8 mouse cellular contexts compared by ENCODE assay signal in the genomic region with DNA sequence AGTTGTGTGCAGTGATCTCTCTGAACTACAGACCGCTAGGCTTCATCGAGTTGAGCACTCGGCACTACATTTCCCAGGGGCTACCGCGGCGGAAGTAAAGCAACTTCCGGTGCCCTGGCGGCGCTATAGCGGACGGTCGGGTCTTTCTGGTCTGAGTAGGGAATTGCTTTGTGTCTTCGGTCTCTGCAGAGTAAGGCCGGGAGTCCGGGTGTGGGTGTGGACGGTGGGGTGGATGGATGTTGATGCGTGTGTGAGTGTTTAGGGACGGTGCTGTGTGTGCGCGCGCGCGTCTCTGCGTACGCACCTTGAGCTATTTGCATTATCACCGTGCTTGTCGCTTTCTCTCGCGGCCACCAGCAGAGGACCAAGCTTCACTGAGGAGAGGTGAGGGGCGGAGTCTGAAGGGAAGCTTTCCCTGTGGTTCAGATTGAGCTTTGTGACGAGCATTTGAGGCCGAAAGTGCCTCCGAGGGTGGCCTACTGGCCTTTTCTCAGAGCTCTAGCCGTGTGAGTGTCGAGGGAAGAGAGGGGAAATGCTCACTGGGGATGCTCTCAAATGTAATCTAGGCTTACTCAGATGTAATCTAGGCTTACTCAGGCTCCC. TPM values are rescaled to one million over a fixed set of nuclear protein-coding genes. Genes with fewer than 3 reads are reported as not detected.
A peak's percentile ranks its signal among the peaks of the same experiment; 100 is the strongest.
DNase-seq lines count a peak whose midpoint lies in the region; ATAC-seq and TF ChIP-seq lines count a peak whose summit lies in the region.

Zfp60 (plus strand) TSS at position 109 of the 603 bp plus-strand sequence.

- no peaks in the 10 kb centered on the region for H3K27me3 ChIP-seq in CH12.LX (replicated peaks)
- no peaks in the 10 kb centered on the region for H3K27me3 ChIP-seq in forebrain, embryonic 11.5 days (ENCODE audit: control insufficient read depth, insufficient read depth, low read length)
- no peaks in the 10 kb centered on the region for H3K27me3 ChIP-seq in heart, embryonic 16.5 days (ENCODE audit: control insufficient read depth, insufficient read depth, low read length)
- no peaks in the 10 kb centered on the region for H3K27me3 ChIP-seq in liver, embryonic 15.5 days
- H3K27me3 ChIP-seq in neural tube, embryonic 12.5 days (replicated peaks), result no peaks in the 10 kb centered on the region

- TF ChIP-seq CTCF in CH12.LX (conservative IDR thresholded peaks at IDR 0.05 in 1 of 2, IDR thresholded peaks at IDR 0.05 in 1 of 2; ENCODE audit: low read depth in 2 of 2, low read length in 2 of 2), result peak in 1 of 2 experiments; percentile 53; a peak in 2 of 4 replicates

- dilution Hi-C loops in CH12.LX (cut with MboI; ENCODE audit: extremely low pct_ligation_motif_present, extremely low pct_unique_long_range_greater_than_20kb, low sequenced_read_pairs), result no loop called here

- TF ChIP-seq POLR2A in CH12.LX (IDR thresholded peaks at IDR 0.05; ENCODE audit: low read depth, low read length), result peak; percentile 84

- TF ChIP-seq RAD21 in CH12.LX (IDR thresholded peaks at IDR 0.05; ENCODE audit: low read depth, low read length), result no peak

- peaks cover 17 to 48% of the 10 kb centered on the region in 2 experiments for H3K4me1 ChIP-seq in CH12.LX (ENCODE audit: control insufficient read depth in 1 of 2, insufficient read depth in 2 of 2)
- H3K4me1 ChIP-seq in forebrain, embryonic 11.5 days (replicated peaks; ENCODE audit: control insufficient read depth, insufficient read depth, low read length), result peaks cover 16% of the 10 kb centered on the region
- H3K4me1 ChIP-seq in heart, embryonic 16.5 days (ENCODE audit: control insufficient read depth, insufficient read depth, low read length), result peaks cover 14% of the 10 kb centered on the region
- H3K4me1 ChIP-seq in liver, embryonic 15.5 days (replicated peaks), result peaks cover 21% of the 10 kb centered on the region
- peaks cover 31% of the 10 kb centered on the region for H3K4me1 ChIP-seq in neural tube, embryonic 12.5 days

- peak within 1 kb of the TSS; percentile 58 to 82 (median 71) for H3K4me3 ChIP-seq in CH12.LX (replicated peaks in 1 of 3; ENCODE audit: low read depth in 2 of 3, low read length in 2 of 3, poor library complexity in 1 of 3)
- peak within 1 kb of the TSS; percentile 68 for H3K4me3 ChIP-seq in forebrain, embryonic 11.5 days (ENCODE audit: low read depth, low read length)
- peak within 1 kb of the TSS; percentile 66 for H3K4me3 ChIP-seq in heart, embryonic 16.5 days (ENCODE audit: low read length)
- peak within 1 kb of the TSS; percentile 67 for H3K4me3 ChIP-seq in liver, embryonic 15.5 days (replicated peaks)
- peak within 1 kb of the TSS; percentile 77 for H3K4me3 ChIP-seq in neural tube, embryonic 12.5 days

- H3K79me2 ChIP-seq in CH12.LX (replicated peaks; ENCODE audit: control insufficient read depth, extremely low read depth, insufficient read depth, poor library complexity, severe bottlenecking), result peaks cover 38% of the 10 kb centered on the region

- H3K36me3 ChIP-seq in CH12.LX (replicated peaks in 1 of 2; ENCODE audit: control insufficient read depth in 1 of 2, insufficient read depth in 1 of 2, low read length in 1 of 2), result peaks cover 3 to 13% of the 10 kb centered on the region in 2 experiments
- H3K36me3 ChIP-seq in forebrain, embryonic 11.5 days (ENCODE audit: control insufficient read depth, insufficient read depth, low read length), result no peaks in the 10 kb centered on the region; the same call in 1 of the 2 replicates
- no peaks in the 10 kb centered on the region for H3K36me3 ChIP-seq in heart, embryonic 16.5 days (ENCODE audit: control insufficient read depth, insufficient read depth)
- no peaks in the 10 kb centered on the region for H3K36me3 ChIP-seq in liver, embryonic 15.5 days (replicated peaks)
- H3K36me3 ChIP-seq in neural tube, embryonic 12.5 days, result no peaks in the 10 kb centered on the region

- WGBS in forebrain, embryonic 11.5 days, result under 1% methylated on average over 35 of the region's 35 CpGs
- WGBS in heart, embryonic 16.5 days, result under 1% methylated on average over 35 of the region's 35 CpGs
- under 1% methylated on average over 35 of the region's 35 CpGs for WGBS in liver, embryonic 15.5 days (ENCODE audit: insufficient replicate concordance)
- whole genome bisulfite sequencing in neural tube, embryonic 12.5 days, result under 1% methylated on average over 35 of the region's 35 CpGs

- H3K4me2 ChIP-seq in CH12.LX (ENCODE audit: insufficient read depth, low read depth, poor library complexity, severe bottlenecking), result peak within 1 kb of the TSS; percentile 92
- peak within 1 kb of the TSS; percentile 58 for H3K4me2 ChIP-seq in forebrain, embryonic 11.5 days (ENCODE audit: low read depth, low read length, severe bottlenecking)
- peak within 1 kb of the TSS; percentile 93 for H3K4me2 ChIP-seq in heart, embryonic 16.5 days (ENCODE audit: low read depth, low read length)
- H3K4me2 ChIP-seq in liver, embryonic 15.5 days, result peak within 1 kb of the TSS; percentile 88
- peak within 1 kb of the TSS; percentile 60 for H3K4me2 ChIP-seq in neural tube, embryonic 12.5 days (replicated peaks)

- H3K27ac ChIP-seq in CH12.LX (ENCODE audit: insufficient read depth, low read depth), result peak within 1 kb of the TSS; percentile 98
- H3K27ac ChIP-seq in forebrain, embryonic 11.5 days (ENCODE audit: low read depth, low read length), result peak within 1 kb of the TSS; percentile 98
- peak within 1 kb of the TSS; percentile 86 for H3K27ac ChIP-seq in heart, embryonic 16.5 days (ENCODE audit: low read length)
- H3K27ac ChIP-seq in liver, embryonic 15.5 days (replicated peaks), result peak within 1 kb of the TSS; percentile 81
- H3K27ac ChIP-seq in neural tube, embryonic 12.5 days, result peak within 1 kb of the TSS; percentile 95

- H3K9me3 ChIP-seq in CH12.LX (replicated peaks; ENCODE audit: low read length), result peaks cover 2% of the 10 kb centered on the region
- H3K9me3 ChIP-seq in forebrain, embryonic 11.5 days (ENCODE audit: control insufficient read depth, low read length), result no peaks in the 10 kb centered on the region
- no peaks in the 10 kb centered on the region for H3K9me3 ChIP-seq in heart, embryonic 16.5 days (replicated peaks; ENCODE audit: control insufficient read depth, low read length)
- H3K9me3 ChIP-seq in liver, embryonic 15.5 days (replicated peaks), result no peaks in the 10 kb centered on the region
- no peaks in the 10 kb centered on the region for H3K9me3 ChIP-seq in neural tube, embryonic 12.5 days

- peak within 1 kb of the TSS; percentile 91 for H3K9ac ChIP-seq in CH12.LX (ENCODE audit: insufficient read depth, low read depth)
- H3K9ac ChIP-seq in forebrain, embryonic 11.5 days (ENCODE audit: low read length), result peak within 1 kb of the TSS; percentile 94
- H3K9ac ChIP-seq in heart, embryonic 16.5 days (ENCODE audit: low read length), result peak within 1 kb of the TSS; percentile 80
- peak within 1 kb of the TSS; percentile 51 for H3K9ac ChIP-seq in liver, embryonic 15.5 days
- peak within 1 kb of the TSS; percentile 89 for H3K9ac ChIP-seq in neural tube, embryonic 12.5 days

- in situ Hi-C loops in CH12.LX (cut with MboI; ENCODE audit: low pct_ligation_motif_present, low pct_unique_long_range_greater_than_20kb, low sequenced_read_pairs), result loop anchor here (5.0 kb wide), 1 partner anchor 71 kb away; no protein-coding TSS in a partner anchor

- peak; percentile 94 for DNase-seq in CH12.LX (ENCODE audit: extremely low read depth)
- DNase-seq in c-Kit-positive CD71-positive TER-119-negative erythroid progenitor cells, embryonic 14.5 days (ENCODE audit: low read depth), result peak; percentile 77
- peak; percentile 92 for DNase-seq in forebrain, embryonic 11.5 days (ENCODE audit: low spot score)
- peak; percentile 87 to 91 for DNase-seq in kidney, postnatal 36 days
- peak; percentile 87 for DNase-seq in telencephalon, adult 2 months (ENCODE audit: low read depth, low spot score)

- ATAC-seq in forebrain, embryonic 11.5 days (replicated peaks; ENCODE audit: low FRiP score), result peak; percentile 93
- ATAC-seq in heart, embryonic 16.5 days (replicated peaks; ENCODE audit: extremely low read depth, insufficient read depth, low FRiP score), result peak; percentile 93
- peak; percentile 90 for ATAC-seq in liver, embryonic 15.5 days (ENCODE audit: insufficient read depth)
- peak; percentile 89 for ATAC-seq in neural tube, embryonic 12.5 days (ENCODE audit: low FRiP score, low read depth)

- TF ChIP-seq EP300 in CH12.LX (IDR thresholded peaks at IDR 0.05; ENCODE audit: low read length), result no peak

TF ChIP-seq in CH12.LX, 34 proteins besides CTCF, POLR2A, EP300 and RAD21 (continues in another document):
- TF ChIP-seq CHD2 (IDR thresholded peaks at IDR 0.05; ENCODE audit: low read length) (peak; percentile 64; the same call in 1 of the 2 replicates), NELFE (IDR thresholded peaks at IDR 0.05; ENCODE audit: low read depth, low read length) (peak; percentile 83), KAT2A (IDR thresholded peaks at IDR 0.05; ENCODE audit: insufficient replicate concordance, low read length) (peak; percentile 97), ZNF384 (IDR thresholded peaks at IDR 0.05; ENCODE audit: low read depth, low read length) (no peak), UBTF (IDR thresholded peaks at IDR 0.05; ENCODE audit: low read depth, low read length) (peak; percentile 64), MEF2A (IDR thresholded peaks at IDR 0.05; ENCODE audit: borderline replicate concordance, low read depth, low read length) (peak; percentile 74), ZC3H11A (IDR thresholded peaks at IDR 0.05; ENCODE audit: low read depth, low read length) (no peak), ELF1 (IDR thresholded peaks at IDR 0.05; ENCODE audit: low read depth, low read length) (peak; percentile 88), MAFK (IDR thresholded peaks at IDR 0.05; ENCODE audit: insufficient replicate concordance, low read length) (no peak), HCFC1 (IDR thresholded peaks at IDR 0.05; ENCODE audit: low read depth, low read length) (peak; percentile 99), MAX (IDR thresholded peaks at IDR 0.05; ENCODE audit: low read length) (peak; percentile 71; the same call in 1 of the 2 replicates), IRF4 (IDR thresholded peaks at IDR 0.05; ENCODE audit: low read depth, low read length) (peak; percentile 46), TCF12 (IDR thresholded peaks at IDR 0.05; ENCODE audit: low read depth, low read length) (peak; percentile 79), ETS1 (conservative IDR thresholded peaks at IDR 0.05; ENCODE audit: low read depth, low read length) (no peak; the same call in 1 of the 2 replicates), NRF1 (IDR thresholded peaks at IDR 0.05; ENCODE audit: low read depth, low read length) (peak; percentile 83)

RNA-seq across cellular contexts. Expression of gene Zfp60, which starts in this region (rescaled TPM):
- total RNA-seq in CH12.LX (2012; rRNA removed) (7.8 and 8.2 TPM in 2 replicates), CH12.LX (2014; rRNA removed) (7.2 and 8.1 TPM in 2 replicates)
- 6.9 and 7.2 TPM in 2 replicates for polyA plus RNA-seq in CH12.LX (2012; ENCODE audit: insufficient read length, low read depth)
- 93.9 and 94.3 TPM in 2 replicates for polyA plus RNA-seq in forebrain, embryonic 11.5 days (2014; fragmentation: Nextera tagmentation; extraction: Ambion mirVana)
- polyA plus RNA-seq in heart, embryonic 16.5 days (2015; fragmentation: Nextera tagmentation; extraction: Ambion mirVana), result 17.7 and 19.8 TPM in 2 replicates
- polyA plus RNA-seq in liver, embryonic 15.5 days (2015; fragmentation: Nextera tagmentation; extraction: Ambion mirVana), result 4.8 and 5.0 TPM in 2 replicates
- 97.2 and 102 TPM in 2 replicates for polyA plus RNA-seq in neural tube, embryonic 12.5 days (2016; fragmentation: Nextera tagmentation; extraction: Ambion mirVana)

Comparison
In these comparisons a context has a peak if more than half of its experiments do, and no peak if none do; other contexts are left out.
1. Peak in every context shown above with its lines: DNase-seq, ATAC-seq, H3K4me3 ChIP-seq and H3K27ac ChIP-seq.